Mouse (Mus musculus) testis, adult 2 months (tissue): ENCODE measurements at regions not wholly inside any gene's neighbourhood (a gene's known extent, or its start where the extent isn't known, plus 50 kb on each side); places are given as distances from the start of the nearest gene placed in this dataset.

Experiments used
- CTCF ChIP-seq: fragments of 200-500 bp; IDR thresholded peaks from 2 replicates; pipeline ENCODE4 v1.5.1; 2012; ENCODE audit warnings: low read depth, mild to moderate bottlenecking, inconsistent platforms, low read length, moderate library complexity; ENCODE audit not compliant: control insufficient read depth, insufficient read depth, insufficient replicate concordance
- POLR2A ChIP-seq: fragments of 200-500 bp; IDR thresholded peaks from 2 replicates; pipeline ENCODE4 v1.6.1; 2012; ENCODE audit warnings: low read depth, mild to moderate bottlenecking, inconsistent platforms, low read length, moderate library complexity; ENCODE audit not compliant: control insufficient read depth

DNA sequence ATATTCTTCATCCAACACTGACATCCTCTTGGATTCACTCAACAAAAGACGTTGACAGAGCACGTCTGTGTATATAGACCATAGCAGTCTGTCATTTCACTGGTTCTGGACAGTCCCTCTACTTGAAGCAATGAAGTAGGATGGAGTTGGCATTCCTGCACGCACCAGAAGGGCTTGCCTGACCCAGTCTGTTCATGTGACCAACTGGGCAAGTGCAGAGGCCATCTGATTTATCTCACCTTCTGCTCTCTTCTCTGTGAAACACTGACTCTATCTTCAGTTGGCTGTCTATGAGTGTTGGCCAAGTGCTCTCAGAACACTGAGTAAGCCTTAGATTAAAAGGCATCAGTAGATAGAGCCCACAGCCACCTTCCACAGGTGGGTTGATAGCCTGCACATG lies 310.7 kb downstream of the Rnf144a start:
- TF ChIP-seq POLR2A, result no peak
- TF ChIP-seq CTCF, result no peak
